Mouse (Mus musculus) embryonic stem cell, embryonic (primary cell): ENCODE data around the gene Tanc1.

Source experiments
- CTCF ChIA-PET, 4 experiments: fragments of 300-600 bp in 2 of 4; fragments of 350-600 bp in 2 of 4; sonication (Branson Sonifier 250); formaldehyde crosslinking; loops; one replicate each; lab custom pipeline; 2022; ENCODE audit warnings: inconsistent platforms in 2 of 4; lab: Charles Lee
- POLR2A ChIA-PET, 4 experiments: fragments of 300-600 bp in 2 of 4; fragments of 350-600 bp in 2 of 4; sonication (Branson Sonifier 250); formaldehyde crosslinking; loops; one replicate each; lab custom pipeline; 2022; ENCODE audit warnings: antibody characterized with exemption in 4 of 4, inconsistent platforms in 1 of 4; lab: Charles Lee

Tanc1 gene

GRCm38 (mm10) chr2:59765671-59766070 is 153.8 kb downstream of the Tanc1 start:
- ChIA-PET POLR2A (interaction anchor here in 2 of 4 experiments (0.7 to 1.8 kb wide), 5 partner anchors 10 to 118 kb away, joined by 3 to 5 read pairs (median 3); no protein-coding TSS in a partner anchor), CTCF (interaction anchor here in 1 of 4 experiments (0.7 kb wide), 1 partner anchor 14 kb away, joined by 3 read pairs; no protein-coding TSS in a partner anchor)

- ChIA-PET CTCF (interaction anchor here in 1 of 4 experiments (0.9 kb wide), 1 partner anchor 10 kb away, joined by 3 read pairs; no protein-coding TSS in a partner anchor), POLR2A (interaction anchor here in 3 of 4 experiments (0.6 to 1.9 kb wide), 10 partner anchors 10 to 203 kb away, joined by 3 to 6 read pairs (median 3); no protein-coding TSS in a partner anchor)
Measured at GRCm38 (mm10) chr2:59767893-59768292, 156.1 kb downstream of the Tanc1 start.

- ChIA-PET POLR2A (interaction anchor here (0.5 to 1.9 kb wide), 13 partner anchors 9 to 535 kb away, joined by 3 to 6 read pairs (median 3); no protein-coding TSS in a partner anchor), CTCF (interaction anchor here in 2 of 4 experiments (0.6 to 0.9 kb wide), 2 partner anchors 11 to 96 kb away, joined by 3 read pairs; no protein-coding TSS in a partner anchor)
Measured at GRCm38 (mm10) chr2:59768661-59769384, 157.0 kb downstream of the Tanc1 start.

GRCm38 (mm10) chr2:59769385-59769735 is 157.5 kb downstream of the Tanc1 start:
- CTCF ChIA-PET, result interaction anchor here in 1 of 4 experiments (0.5 to 1.0 kb wide), 2 partner anchors 9 to 302 kb away, joined by 3 read pairs; no protein-coding TSS in a partner anchor
- POLR2A ChIA-PET, result interaction anchor here in 2 of 4 experiments (0.9 to 1.9 kb wide), 5 partner anchors 10 to 224 kb away, joined by 3 to 5 read pairs (median 3); no protein-coding TSS in a partner anchor

- ChIA-PET POLR2A (interaction anchor here in 2 of 4 experiments (1.2 to 1.7 kb wide), 4 partner anchors 8 to 24 kb away, joined by 3 to 5 read pairs (median 4); no protein-coding TSS in a partner anchor), CTCF (interaction anchor here in 2 of 4 experiments (0.6 to 1.0 kb wide), 3 partner anchors 13 to 27 kb away, joined by 3 to 4 read pairs (median 3); no protein-coding TSS in a partner anchor)
Measured at GRCm38 (mm10) chr2:59771708-59772107, 159.9 kb downstream of the Tanc1 start.

GRCm38 (mm10) chr2:59772261-59772683 is 160.4 kb downstream of the Tanc1 start:
- ChIA-PET POLR2A (interaction anchor here in 3 of 4 experiments (0.5 to 1.7 kb wide), 8 partner anchors 9 to 1242 kb away, joined by 3 to 6 read pairs (median 4); no protein-coding TSS in a partner anchor), CTCF (interaction anchor here in 3 of 4 experiments (0.6 to 1.0 kb wide), 4 partner anchors 10 to 582 kb away, joined by 3 to 5 read pairs (median 3); no protein-coding TSS in a partner anchor)

- CTCF ChIA-PET, result interaction anchor here in 3 of 4 experiments (0.6 to 2.0 kb wide), 3 partner anchors 21 to 29 kb away, joined by 5 to 6 read pairs (median 6); no protein-coding TSS in a partner anchor
Measured at GRCm38 (mm10) chr2:59774374-59774773, 162.5 kb downstream of the Tanc1 start.

GRCm38 (mm10) chr2:59775148-59775547 is 163.3 kb downstream of the Tanc1 start:
- ChIA-PET CTCF (interaction anchor here in 2 of 4 experiments (0.6 to 1.5 kb wide), 4 partner anchors 30 to 93 kb away, joined by 3 to 6 read pairs (median 4); no protein-coding TSS in a partner anchor), POLR2A (interaction anchor here (0.5 to 3.3 kb wide), 56 partner anchors 8 to 608 kb away, joined by 3 to 19 read pairs (median 3); partner anchors contain the start of genes Tanc1 (in 3 of the 4), Ly75 (in 1 of the 4) and Wdsub1 (in 1 of the 4))

More at GRCm38 (mm10) chr2:59774374-59774773, 162.5 kb downstream of the Tanc1 start:
- POLR2A ChIA-PET, result interaction anchor here in 2 of 4 experiments (0.6 to 3.3 kb wide), 22 partner anchors 9 to 142 kb away, joined by 3 to 19 read pairs (median 4); partner anchors contain the start of gene Wdsub1 (in 1 of the 2)

GRCm38 (mm10) chr2:59775820-59776219 is 164.0 kb downstream of the Tanc1 start:
- ChIA-PET POLR2A (interaction anchor here in 3 of 4 experiments (0.6 to 3.3 kb wide), 45 partner anchors 7 to 607 kb away, joined by 3 to 19 read pairs (median 4); partner anchors contain the start of genes Tanc1 (in 3 of the 3) and Ly75 (in 1 of the 3)), CTCF (interaction anchor here in 2 of 4 experiments (0.7 to 0.8 kb wide), 2 partner anchors 30 to 93 kb away, joined by 3 read pairs; no protein-coding TSS in a partner anchor)

GRCm38 (mm10) chr2:59779355-59779754 is 167.5 kb downstream of the Tanc1 start:
- CTCF ChIA-PET, result no interaction called here

GRCm38 (mm10) chr2:59780240-59780639 is 168.4 kb downstream of the Tanc1 start:
- CTCF ChIA-PET, result no interaction called here
- POLR2A ChIA-PET, result interaction anchor here in 3 of 4 experiments (0.7 to 1.6 kb wide), 20 partner anchors 9 to 631 kb away, joined by 3 to 5 read pairs (median 3); no protein-coding TSS in a partner anchor

More at GRCm38 (mm10) chr2:59779355-59779754, 167.5 kb downstream of the Tanc1 start:
- POLR2A ChIA-PET, result interaction anchor here in 2 of 4 experiments (0.6 to 1.6 kb wide), 17 partner anchors 8 to 632 kb away, joined by 3 to 5 read pairs (median 3); no protein-coding TSS in a partner anchor

- ChIA-PET CTCF (no interaction called here), POLR2A (interaction anchor here in 2 of 4 experiments (0.5 to 3.2 kb wide), 8 partner anchors 8 to 225 kb away, joined by 3 to 18 read pairs (median 4); no protein-coding TSS in a partner anchor)
Measured at GRCm38 (mm10) chr2:59783055-59783831, 171.4 kb downstream of the Tanc1 start.

GRCm38 (mm10) chr2:59783832-59784627 is 172.2 kb downstream of the Tanc1 start:
- CTCF ChIA-PET, result interaction anchor here in 1 of 4 experiments (0.9 to 1.2 kb wide), 2 partner anchors 12 to 38 kb away, joined by 3 to 4 read pairs; no protein-coding TSS in a partner anchor
- POLR2A ChIA-PET, result interaction anchor here in 2 of 4 experiments (0.5 to 3.2 kb wide), 10 partner anchors 9 to 226 kb away, joined by 3 to 18 read pairs (median 4); no protein-coding TSS in a partner anchor

GRCm38 (mm10) chr2:59784628-59784883 is 172.7 kb downstream of the Tanc1 start:
- CTCF ChIA-PET, result interaction anchor here in 1 of 4 experiments (0.9 to 1.2 kb wide), 2 partner anchors 11 to 39 kb away, joined by 3 to 4 read pairs; no protein-coding TSS in a partner anchor
- POLR2A ChIA-PET, result interaction anchor here in 2 of 4 experiments (0.6 to 3.2 kb wide), 9 partner anchors 9 to 244 kb away, joined by 3 to 18 read pairs (median 3); no protein-coding TSS in a partner anchor

- POLR2A ChIA-PET, result interaction anchor here in 3 of 4 experiments (0.6 to 1.2 kb wide), 4 partner anchors 10 to 13 kb away, joined by 3 read pairs; no protein-coding TSS in a partner anchor
Measured at GRCm38 (mm10) chr2:59785597-59785996, 173.8 kb downstream of the Tanc1 start.

More at GRCm38 (mm10) chr2:59785597-59785996, 173.8 kb downstream of the Tanc1 start:
- CTCF ChIA-PET, result interaction anchor here in 1 of 4 experiments (1.2 kb wide), 1 partner anchor 40 kb away, joined by 4 read pairs; no protein-coding TSS in a partner anchor
